Mouse (Mus musculus) thymus, postnatal 0 days (tissue): Measurements from ENCODE around the gene Arl6. TPM values are rescaled to one million over a fixed set of nuclear protein-coding genes. Genes with fewer than 3 reads are reported as not detected.

Experiments used
- DNase-seq: peaks from one replicate; pipeline ENCODE4 v3.0.0-alpha.2; 2015; ENCODE audit warnings: low spot score
- polyA plus RNA-seq: library from polyadenylated mRNA; unstranded; fragments of >200 nt; fragmentation: Nextera tagmentation; extraction: Ambion mirVana; gene quantifications from 2 replicates; pipeline ENCODE4 v1.2.1, GENCODE M21; 2015

Gene Arl6
- polyA plus RNA-seq, result 10.8 and 13.2 TPM in 2 replicates

- DNase-seq, result peak; percentile 92
These were observed at the start of gene Arl6 for GRCm38 (mm10) chr16:59639102-59639691. Gene Arl6 (minus strand): TSS chr16:59639391.

GRCm38 (mm10) chr16:59685135-59685534, 45.9 kb upstream of the Arl6 start:
- no peak for DNase-seq

- peak; percentile 67 for DNase-seq
These were observed 44.2 kb upstream of the Arl6 start for GRCm38 (mm10) chr16:59683434-59683833.

GRCm38 (mm10) chr16:59682216-59682891, 43.2 kb upstream of the Arl6 start:
- no peak for DNase-seq

GRCm38 (mm10) chr16:59666938-59667337, 27.7 kb upstream of the Arl6 start:
- no peak for DNase-seq

- DNase-seq, result no peak
These were observed 4.6 kb upstream of the Arl6 start for GRCm38 (mm10) chr16:59643766-59644165.

- DNase-seq, result no peak
These were observed 794 bp upstream of the Arl6 start for GRCm38 (mm10) chr16:59639985-59640384.

GRCm38 (mm10) chr16:59634598-59634997, 4.6 kb downstream of the Arl6 start:
- DNase-seq, result no peak

GRCm38 (mm10) chr16:59621554-59621953, 17.6 kb downstream of the Arl6 start:
- DNase-seq, result no peak

- peak; percentile 29 for DNase-seq
These were observed 22.0 kb downstream of the Arl6 start for GRCm38 (mm10) chr16:59617167-59617566.

- no peak for DNase-seq
These were observed 23.5 kb downstream of the Arl6 start for GRCm38 (mm10) chr16:59615675-59616074.

GRCm38 (mm10) chr16:59610750-59611149, 28.4 kb downstream of the Arl6 start:
- DNase-seq, result no peak

GRCm38 (mm10) chr16:59604078-59604781, 35.0 kb downstream of the Arl6 start:
- no peak for DNase-seq

GRCm38 (mm10) chr16:59600311-59601251, 38.6 kb downstream of the Arl6 start, which contains the start of gene Crybg3:
Gene Crybg3 (minus strand): TSS chr16:59600979.
- no peak for DNase-seq

- no peak for DNase-seq
These were observed 39.6 kb downstream of the Arl6 start for GRCm38 (mm10) chr16:59599411-59600265.

GRCm38 (mm10) chr16:59598997-59599396, 40.2 kb downstream of the Arl6 start:
- DNase-seq, result no peak

GRCm38 (mm10) chr16:59597256-59597655, 41.9 kb downstream of the Arl6 start:
- DNase-seq, result no peak

GRCm38 (mm10) chr16:59594714-59595113, 44.5 kb downstream of the Arl6 start:
- no peak for DNase-seq

- DNase-seq, result no peak
These were observed 48.4 kb downstream of the Arl6 start for GRCm38 (mm10) chr16:59590790-59591189.

- no peak for DNase-seq
These were observed 50.7 kb downstream of the Arl6 start for GRCm38 (mm10) chr16:59588351-59589025.
